Mouse (Mus musculus) hematopoietic stem cell, adult 5-6 weeks (primary cell): Measurements from ENCODE around the gene Sult1e1. TPM values are rescaled to one million over a fixed set of nuclear protein-coding genes. Genes with fewer than 3 reads are reported as not detected.

ENCODE experiments used
- ATAC-seq, 2 experiments: fragments of 125-278 bp in 1 of 2; replicated peaks in 1 of 2; 2 replicates each; pipeline ENCODE4 v1.8.0; 2016 to 2017; ENCODE audit warnings: inconsistent platforms in 2 of 2, mild to moderate bottlenecking in 2 of 2, moderate number of reproducible peaks in 2 of 2, low read depth in 1 of 2, moderate TSS enrichment in 1 of 2; ENCODE audit not compliant: low FRiP score in 2 of 2, poor library complexity in 2 of 2, severe bottlenecking in 2 of 2, insufficient read depth in 1 of 2, low TSS enrichment in 1 of 2
- total RNA-seq: library from RNA; stranded (forward); fragments of 172-1452, 232-1000 nt; gene quantifications from 2 replicates; pipeline ENCODE4 v1.2.3, GENCODE M21; 2017

The Sult1e1 gene
- total RNA-seq, 1 experiment from 2014 or later, result not detected

DNA sequence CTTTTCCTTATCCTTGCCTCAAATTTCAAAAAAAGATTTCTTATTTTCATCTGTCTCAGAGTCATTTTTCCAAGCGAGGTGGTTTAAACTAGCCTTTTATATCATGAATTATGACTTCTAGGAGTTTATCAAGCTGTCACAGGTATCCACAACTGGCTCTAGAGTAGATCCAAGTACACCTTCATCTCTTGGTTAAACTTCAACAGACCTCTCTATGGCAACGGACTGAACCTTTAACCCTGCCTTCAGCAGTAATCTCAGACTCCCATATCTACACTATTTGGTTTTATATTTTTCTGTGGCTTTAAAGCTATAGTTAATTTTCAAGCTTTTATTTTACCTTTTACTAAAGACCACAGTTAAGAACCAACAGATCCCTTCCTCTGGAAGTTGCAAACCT, 59.1 kb downstream of the Sult1e1 start:
- no peak for ATAC-seq

Other genes with a start within 250 kb of the Sult1e1 start
- gene Ugt2b38, start 167.4 kb downstream of the Sult1e1 start, total RNA-seq, result not detected in 2 replicates
- not detected in 2 replicates for gene Ugt2a2, start 109.3 kb downstream of the Sult1e1 start, total RNA-seq
- not detected in 2 replicates for gene Gm43638, start 104.8 kb downstream of the Sult1e1 start, total RNA-seq
- gene Ugt2a1, start 100.7 kb downstream of the Sult1e1 start, total RNA-seq, result not detected in 2 replicates
- not detected in 2 replicates for gene Sult1b1, start 53.4 kb downstream of the Sult1e1 start, total RNA-seq
- not detected in 2 replicates for gene Sult1d1, start 22.6 kb downstream of the Sult1e1 start, total RNA-seq
- gene Csn1s1, start 74.6 kb upstream of the Sult1e1 start, total RNA-seq, result not detected in 2 replicates
- gene Csn2, start 108.0 kb upstream of the Sult1e1 start, total RNA-seq, result not detected in 2 replicates
- gene Csn1s2a, start 183.0 kb upstream of the Sult1e1 start, total RNA-seq, result not detected in 2 replicates
- gene Csn1s2b, start 216.5 kb upstream of the Sult1e1 start, total RNA-seq, result not detected in 2 replicates
- gene Prr27, start 234.1 kb upstream of the Sult1e1 start, total RNA-seq, result not detected in 2 replicates